Mouse (Mus musculus): ENCODE data around the gene Med16.

The Med16 gene

GRCm38 (mm10) chr10:79908167-79909091, at the start of gene Med16:
Gene Med16 (minus strand): TSS chr10:79908923.
- DNase-seq (ENCODE audit: low spot score), result peak; percentile 97

GRCm38 (mm10) chr10:79958140-79958816, 49.6 kb upstream of the Med16 start:
- peak; percentile 88 for DNase-seq (ENCODE audit: low spot score)

DNA sequence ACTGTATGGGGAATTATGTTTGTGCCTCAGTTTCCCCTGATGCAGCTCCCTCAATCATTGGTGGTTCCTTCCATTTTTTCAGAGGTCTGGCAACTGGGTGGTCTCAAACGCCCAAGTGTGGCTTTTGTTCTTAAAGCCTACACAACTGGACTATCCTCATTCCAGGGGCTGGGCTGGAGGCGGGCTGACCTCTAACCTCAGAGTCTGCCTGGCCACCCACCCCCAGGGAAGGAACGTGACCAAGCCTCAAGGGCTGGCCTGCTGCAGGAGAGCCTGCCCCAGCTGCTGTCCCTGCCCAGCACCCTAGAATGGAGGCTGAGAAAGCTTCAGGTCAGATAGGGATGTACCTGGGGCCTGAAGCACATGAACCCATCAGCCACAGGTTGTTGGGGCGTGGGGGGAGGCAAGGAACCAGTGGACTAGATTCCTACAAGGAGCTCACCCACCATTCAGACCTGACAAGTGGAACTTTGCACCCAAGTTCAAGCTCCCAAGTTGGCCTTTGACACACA, 48.0 kb upstream of the Med16 start:
- DNase-seq (ENCODE audit: low spot score), result no peak

DNA sequence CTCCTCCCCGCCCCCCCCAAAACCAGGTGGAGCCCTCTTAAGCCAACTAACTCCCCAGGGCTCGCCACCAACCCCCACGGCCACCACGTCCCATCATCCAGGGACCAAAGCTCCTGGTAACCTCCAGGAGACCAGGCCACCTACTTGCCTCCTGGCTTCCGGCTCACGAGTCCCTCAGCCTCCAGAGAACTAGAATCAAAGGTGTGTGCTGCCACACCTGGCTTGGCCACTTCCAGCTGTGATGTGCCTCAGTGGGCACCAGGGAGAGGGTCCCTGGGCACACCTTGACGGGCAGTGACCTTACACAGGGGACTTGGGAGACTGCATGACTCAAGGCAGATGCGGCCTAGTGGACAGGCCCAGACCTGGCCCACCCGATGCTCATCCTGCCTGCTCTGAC, 47.0 kb upstream of the Med16 start:
- DNase-seq (ENCODE audit: low spot score), result no peak

- peak; percentile 43 for DNase-seq (ENCODE audit: low spot score)
Measured at GRCm38 (mm10) chr10:79953946-79954345, 45.2 kb upstream of the Med16 start.

DNA sequence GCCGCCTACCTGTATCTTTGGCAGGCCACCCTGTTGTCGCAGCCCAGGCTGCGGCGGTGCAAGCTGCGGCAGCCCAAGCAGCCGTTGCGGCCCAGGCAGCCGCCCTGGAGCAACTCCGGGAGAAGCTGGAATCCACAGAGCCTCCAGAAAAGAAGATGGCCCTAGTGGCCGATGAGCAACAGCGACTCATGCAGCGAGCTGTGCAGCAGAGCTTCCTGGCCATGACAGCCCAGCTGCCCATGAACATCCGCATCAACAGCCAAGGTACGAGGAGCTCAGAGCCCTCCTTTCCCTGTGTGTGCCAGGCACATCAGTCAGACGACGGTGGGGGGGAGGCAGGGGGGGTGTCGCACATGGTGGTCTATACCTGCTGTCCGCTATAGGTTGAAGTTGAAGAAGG, 41.9 kb upstream of the Med16 start:
- DNase-seq (ENCODE audit: low spot score), result no peak

- no peak for DNase-seq (ENCODE audit: low spot score)
Measured at GRCm38 (mm10) chr10:79949873-79950272, 41.1 kb upstream of the Med16 start.

- no peak for DNase-seq (ENCODE audit: low spot score)
Measured at GRCm38 (mm10) chr10:79947502-79947901, 38.8 kb upstream of the Med16 start.

DNA sequence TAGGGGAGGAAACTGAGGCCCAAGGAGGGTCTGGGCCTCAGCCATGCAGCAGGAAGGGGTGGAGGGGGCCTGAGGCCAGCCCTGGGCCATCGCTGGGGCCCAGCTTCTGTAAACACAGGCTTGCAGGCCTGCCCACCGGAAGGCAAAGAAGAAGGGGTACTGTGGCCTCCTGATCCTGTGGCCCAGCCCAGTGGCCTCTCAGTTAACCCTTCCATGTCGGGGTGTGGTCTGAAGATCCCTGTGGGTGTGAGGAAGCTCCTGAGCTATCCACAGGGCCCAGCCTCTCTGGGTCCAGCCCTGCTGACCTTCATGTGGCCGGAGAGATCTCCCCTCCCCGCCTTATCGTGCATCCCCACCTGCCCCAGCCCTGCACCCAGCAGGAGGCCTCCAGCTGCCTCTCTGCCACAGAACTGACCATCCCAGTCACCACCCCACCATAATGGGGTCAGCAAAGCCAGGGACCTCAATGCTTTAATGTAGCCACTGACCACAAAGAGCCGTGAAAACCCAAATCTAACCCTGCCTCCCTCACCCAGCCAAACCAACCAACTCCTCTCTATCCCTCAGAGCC, 38.1 kb upstream of the Med16 start:
- no peak for DNase-seq (ENCODE audit: low spot score)

DNA sequence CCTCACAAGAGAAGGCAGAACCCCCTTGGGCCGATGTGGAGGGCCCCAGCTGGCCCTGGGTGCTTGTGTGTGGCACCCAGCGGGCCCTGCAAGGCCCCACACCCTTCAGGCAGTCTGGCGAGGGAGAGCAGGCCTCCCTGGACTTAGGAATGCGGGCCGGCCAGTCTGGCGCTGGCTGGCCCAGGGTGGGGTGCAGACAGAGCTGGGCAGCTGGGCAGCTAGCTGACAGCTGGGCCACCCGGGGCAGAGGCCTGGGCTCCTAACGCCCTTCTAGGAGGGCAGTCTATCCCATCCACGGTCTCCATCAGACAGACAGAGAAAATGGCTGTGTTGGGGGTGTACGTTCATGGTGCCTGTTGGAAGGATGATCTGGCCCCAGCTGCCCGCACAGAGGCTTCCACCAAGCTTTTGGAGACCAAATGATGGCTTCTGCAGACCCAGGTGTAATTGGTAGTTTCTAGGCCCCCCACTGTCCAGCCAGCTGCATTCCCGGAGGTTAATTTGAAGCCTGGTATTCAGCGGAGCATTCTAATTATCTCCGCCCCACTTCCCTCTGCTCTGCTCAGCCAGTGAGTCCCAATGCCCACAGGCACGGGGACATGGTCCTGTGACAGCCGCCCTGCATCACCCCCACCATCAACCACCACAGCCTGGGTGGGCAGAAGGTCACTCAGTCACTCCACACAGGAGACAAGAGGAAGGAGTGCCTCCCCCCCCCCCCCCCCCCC, 36.9 kb upstream of the Med16 start:
- peak; percentile 47 for DNase-seq (ENCODE audit: low spot score)

GRCm38 (mm10) chr10:79943471-79943901, 34.8 kb upstream of the Med16 start:
- no peak for DNase-seq (ENCODE audit: low spot score)

- DNase-seq (ENCODE audit: low spot score), result no peak
Measured at GRCm38 (mm10) chr10:79942988-79943387, 34.3 kb upstream of the Med16 start.

- DNase-seq (ENCODE audit: low spot score), result peak; percentile 70
Measured at GRCm38 (mm10) chr10:79940749-79941148, 32.0 kb upstream of the Med16 start.

GRCm38 (mm10) chr10:79937775-79938526, 29.2 kb upstream of the Med16 start:
- no peak for DNase-seq (ENCODE audit: low spot score)

- DNase-seq (ENCODE audit: low spot score), result peak; percentile 91
Measured at GRCm38 (mm10) chr10:79936911-79937441, 28.3 kb upstream of the Med16 start.

- DNase-seq (ENCODE audit: low spot score), result no peak
Measured at GRCm38 (mm10) chr10:79936284-79936910, 27.7 kb upstream of the Med16 start.

DNA sequence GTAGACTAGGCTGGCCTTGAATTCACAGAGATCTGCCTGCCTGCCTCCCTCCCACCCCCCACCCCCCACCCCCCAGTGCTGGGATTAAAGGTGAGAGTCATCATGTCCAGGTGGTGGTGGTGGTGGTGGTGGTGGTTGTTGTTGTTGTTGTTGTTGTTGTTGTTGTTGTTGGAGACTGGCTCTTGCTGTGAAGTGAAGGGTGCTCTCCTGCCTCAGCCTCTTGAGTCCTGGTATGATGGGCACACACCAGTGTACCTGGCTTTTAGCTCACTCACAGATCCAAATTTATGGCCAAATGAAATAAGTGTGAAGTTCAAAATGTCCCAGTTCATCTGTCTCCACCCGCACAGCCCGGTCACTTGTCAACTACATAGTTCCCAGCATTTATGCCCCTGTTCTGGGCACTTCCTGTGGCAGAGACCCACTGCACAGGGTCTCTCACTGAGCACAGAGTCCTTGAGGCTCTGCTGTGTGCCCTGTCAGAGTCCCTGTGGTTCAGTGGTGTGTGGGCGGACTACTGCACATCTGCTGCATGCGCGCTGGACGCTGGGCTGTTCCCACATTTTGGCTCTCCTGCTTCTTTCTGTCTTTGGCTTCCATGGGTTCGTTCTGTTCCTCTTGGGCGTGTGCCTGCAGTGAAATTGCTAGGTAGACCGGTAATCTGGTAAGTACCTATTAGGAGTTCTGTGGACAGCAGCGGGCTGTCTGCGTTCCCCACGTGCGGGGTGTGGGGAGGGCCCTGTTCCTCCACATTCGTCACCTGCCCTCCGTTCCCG, 26.3 kb upstream of the Med16 start:
- no peak for DNase-seq (ENCODE audit: low spot score)

DNA sequence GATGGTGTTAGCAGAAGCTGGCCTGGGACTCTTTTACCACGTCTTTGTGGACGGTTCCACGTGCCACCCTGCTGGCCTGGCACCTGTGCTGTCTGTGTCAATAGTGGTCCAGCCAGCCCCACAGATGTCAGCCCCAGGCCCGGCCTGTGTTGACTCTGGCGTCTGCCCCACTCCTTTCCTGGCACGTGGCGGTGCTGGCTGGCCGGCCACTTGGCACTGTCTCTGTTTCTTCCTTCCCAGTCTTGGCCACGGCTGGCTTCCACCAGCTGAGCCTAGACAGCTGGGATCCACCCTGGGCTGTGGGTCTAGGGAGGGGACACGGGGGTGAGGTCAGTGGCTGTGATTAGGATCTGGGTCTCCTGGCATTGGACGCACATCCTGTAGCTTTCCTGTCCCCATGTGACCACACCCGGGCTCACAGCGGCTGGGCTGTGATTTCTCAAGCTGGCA, 25.6 kb upstream of the Med16 start:
- peak; percentile 93 for DNase-seq (ENCODE audit: low spot score)

DNA sequence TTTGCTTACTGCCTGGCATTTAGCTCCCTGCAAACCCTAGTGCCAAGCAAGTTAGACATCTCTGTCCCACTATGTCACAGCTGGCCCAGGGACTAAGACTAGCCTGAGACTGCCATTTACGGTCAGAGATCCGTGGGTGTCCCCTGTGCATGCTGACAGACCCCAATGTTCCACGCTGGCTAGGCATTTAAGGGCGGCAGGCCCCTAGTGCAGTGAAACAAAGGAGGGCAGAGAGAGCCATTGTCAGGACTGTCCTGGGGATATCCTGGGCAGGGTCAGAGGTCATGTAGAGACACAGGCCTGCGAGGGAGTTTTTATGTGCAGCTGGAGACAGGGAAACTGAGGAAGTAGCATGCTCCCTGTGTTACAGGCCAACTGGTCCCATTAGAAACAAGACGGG, 25.1 kb upstream of the Med16 start:
- DNase-seq (ENCODE audit: low spot score), result no peak

Measured in lung, postnatal 25 days (tissue).